Mouse (Mus musculus) stomach, embryonic 15.5 days (tissue): Measurements from ENCODE around the gene Suv39h1. TPM values are rescaled to one million over a fixed set of nuclear protein-coding genes. Genes with fewer than 3 reads are reported as not detected.
"Not testable (repeated sequence)": the region's sequence is repeated elsewhere in the genome, so short reads cannot be mapped to it uniquely, and the experiment has no call there.

ENCODE experiments used
- ATAC-seq: fragments of 200-750 bp; cut with Nextera tagmentation; 2 replicates; pipeline ENCODE4 v1.8.0; 2017; ENCODE audit warnings: low read depth, moderate number of reproducible peaks, moderate TSS enrichment; ENCODE audit not compliant: insufficient read depth, low FRiP score
- H3K27ac ChIP-seq: fragments of 300-500 bp; sonication (generic); 2 replicates; pipeline ENCODE4 v1.5.1; 2015; ENCODE audit warnings: mild to moderate bottlenecking, inconsistent platforms
- H3K27me3 ChIP-seq: fragments of 300-500 bp; sonication (generic); replicated peaks from 2 replicates; pipeline ENCODE4 v1.6.1; 2015; ENCODE audit warnings: inconsistent platforms
- H3K36me3 ChIP-seq: fragments of 300-500 bp; sonication (generic); 2 replicates; pipeline ENCODE4 v1.6.1; 2015; ENCODE audit warnings: inconsistent platforms
- H3K4me1 ChIP-seq: fragments of 300-500 bp; sonication (generic); 2 replicates; pipeline ENCODE4 v1.6.1; 2015; ENCODE audit warnings: inconsistent platforms
- H3K4me2 ChIP-seq: fragments of 300-500 bp; sonication (generic); 2 replicates; pipeline ENCODE4 v1.6.1; 2015; ENCODE audit warnings: mild to moderate bottlenecking, inconsistent platforms
- H3K4me3 ChIP-seq: fragments of 300-500 bp; sonication (generic); replicated peaks from 2 replicates; pipeline ENCODE4 v1.5.1; 2015; ENCODE audit warnings: inconsistent platforms
- H3K9ac ChIP-seq: fragments of 300-500 bp; sonication (generic); 2 replicates; pipeline ENCODE4 v1.6.1; 2015; ENCODE audit warnings: inconsistent platforms
- H3K9me3 ChIP-seq: fragments of 300-500 bp; sonication (generic); 2 replicates; pipeline ENCODE4 v1.6.1; 2016; ENCODE audit warnings: inconsistent platforms
- WGBS: fragments of 180-500 bp; shearing (Covaris S2); methylation state at CpG from one replicate; pipeline ENCODE4 v1.1.7; 2015; 5-methylcytosine and 5-hydroxymethylcytosine counted together
- polyA plus RNA-seq: library from polyadenylated mRNA; unstranded; fragments of >200 nt; fragmentation: Nextera tagmentation; extraction: Ambion mirVana; gene quantifications from 2 replicates; pipeline ENCODE4 v1.2.1, GENCODE M21; 2015

Gene Suv39h1
- polyA plus RNA-seq, 1 experiment from 2014 or later = 46.3 TPM

- Histone ChIP-seq H3K4me2 (no peak within 1 kb of the TSS), H3K27ac (no peak within 1 kb of the TSS), H3K36me3 (no peaks in the 10 kb centered on the region), H3K9me3 (no peaks in the 10 kb centered on the region), H3K4me1 (no peaks in the 10 kb centered on the region), H3K27me3 (no peaks in the 10 kb centered on the region), H3K4me3 (no peak within 1 kb of the TSS), H3K9ac (no peak within 1 kb of the TSS)
- no peak for ATAC-seq
- 67% methylated on average over 2 of the region's 2 CpGs for WGBS
These were observed 56.3 kb downstream of the Suv39h1 start, which contains the start of gene Glod5 for GRCm38 (mm10) chrX:8018286-8018685. Gene Glod5, minus strand, starts transcription at chrX:8018492.

- H3K4me1 ChIP-seq = no peaks in the 10 kb centered on the region
- 7% methylated on average over 5 of the region's 5 CpGs for WGBS
- H3K36me3 ChIP-seq = no peaks in the 10 kb centered on the region
- H3K9me3 ChIP-seq = no peaks in the 10 kb centered on the region
- H3K9ac ChIP-seq = no peak overlapping the region
- no peak overlapping the region for H3K4me3 ChIP-seq
- H3K27ac ChIP-seq = no peak overlapping the region
- no peaks in the 10 kb centered on the region for H3K27me3 ChIP-seq
- H3K4me2 ChIP-seq = no peak overlapping the region
- ATAC-seq = no peak
These were observed 57.4 kb downstream of the Suv39h1 start for GRCm38 (mm10) chrX:8017142-8017541.

- 18% methylated on average over 7 of the region's 7 CpGs for WGBS
- H3K27ac ChIP-seq, H3K9me3 ChIP-seq, H3K4me1 ChIP-seq, H3K36me3 ChIP-seq, H3K4me3 ChIP-seq, H3K9ac ChIP-seq, ATAC-seq, H3K4me2 ChIP-seq, H3K27me3 ChIP-seq: not testable (repeated sequence)
These were observed 58.9 kb downstream of the Suv39h1 start for GRCm38 (mm10) chrX:8015675-8016074.

GRCm38 (mm10) chrX:8013569-8014314 is 60.8 kb downstream of the Suv39h1 start:
- Histone ChIP-seq H3K36me3 (no peaks in the 10 kb centered on the region), H3K4me2 (no peak overlapping the region), H3K27ac (no peak overlapping the region), H3K9me3 (no peaks in the 10 kb centered on the region), H3K4me3 (no peak overlapping the region), H3K9ac (no peak overlapping the region), H3K27me3 (no peaks in the 10 kb centered on the region), H3K4me1 (no peaks in the 10 kb centered on the region)
- ATAC-seq = no peak
- WGBS = 42% methylated on average over 8 of the region's 8 CpGs

- Histone ChIP-seq H3K4me3 (no peak overlapping the region), H3K27me3 (no peaks in the 10 kb centered on the region), H3K9me3 (no peaks in the 10 kb centered on the region), H3K4me2 (no peak overlapping the region), H3K9ac (no peak overlapping the region), H3K27ac (no peak overlapping the region), H3K36me3 (no peaks in the 10 kb centered on the region), H3K4me1 (no peaks in the 10 kb centered on the region)
- ATAC-seq = no peak
- WGBS = 17% methylated on average over 2 of the region's 2 CpGs
These were observed 61.4 kb downstream of the Suv39h1 start for GRCm38 (mm10) chrX:8013157-8013556.

Other genes with a start within 250 kb of the Suv39h1 start
- 44.3 and 44.7 TPM in 2 replicates for gene Otud5, start 233.4 kb downstream of the Suv39h1 start, polyA plus RNA-seq
- 10.3 and 15.9 TPM in 2 replicates for gene Pim2, start 196.5 kb downstream of the Suv39h1 start, polyA plus RNA-seq
- gene Slc35a2, start 190.7 kb downstream of the Suv39h1 start, polyA plus RNA-seq = 39.0 and 39.4 TPM in 2 replicates
- 110 and 111 TPM in 2 replicates for gene Pqbp1, start 175.5 kb downstream of the Suv39h1 start, polyA plus RNA-seq
- 141 and 148 TPM in 2 replicates for gene Timm17b, start 175.4 kb downstream of the Suv39h1 start, polyA plus RNA-seq
- not detected in 2 replicates for gene Gm10491, start 166.9 kb downstream of the Suv39h1 start, polyA plus RNA-seq
- not detected in 2 replicates for gene Gm10490, start 165.2 kb downstream of the Suv39h1 start, polyA plus RNA-seq
- gene Pcsk1n, start 154.9 kb downstream of the Suv39h1 start, polyA plus RNA-seq = 13.0 and 13.2 TPM in 2 replicates
- gene Eras, start 146.2 kb downstream of the Suv39h1 start, polyA plus RNA-seq = not detected in 2 replicates
- gene Hdac6, start 126.9 kb downstream of the Suv39h1 start, polyA plus RNA-seq = 19.9 and 22.4 TPM in 2 replicates
- 4.2 and 9.7 TPM in 2 replicates for gene Gata1, start 96.7 kb downstream of the Suv39h1 start, polyA plus RNA-seq
- gene Glod5, start 56.3 kb downstream of the Suv39h1 start, polyA plus RNA-seq = 1.2 and 1.3 TPM in 2 replicates
- gene Was, start 15.7 kb upstream of the Suv39h1 start, polyA plus RNA-seq = 0.48 and 1.2 TPM in 2 replicates
- 24.1 and 27.3 TPM in 2 replicates for gene Wdr13, start 58.1 kb upstream of the Suv39h1 start, polyA plus RNA-seq
- gene Rbm3, start 71.1 kb upstream of the Suv39h1 start, polyA plus RNA-seq = 421 and 436 TPM in 2 replicates
- 11.9 and 12.6 TPM in 2 replicates for gene Tbc1d25, start 101.4 kb upstream of the Suv39h1 start, polyA plus RNA-seq
- gene Ebp, start 118.8 kb upstream of the Suv39h1 start, polyA plus RNA-seq = 56.4 and 57.2 TPM in 2 replicates
- gene Porcn, start 131.8 kb upstream of the Suv39h1 start, polyA plus RNA-seq = 11.3 and 11.8 TPM in 2 replicates
- 36.8 and 38.3 TPM in 2 replicates for gene Ftsj1, start 177.6 kb upstream of the Suv39h1 start, polyA plus RNA-seq
- 28.8 and 36.9 TPM in 2 replicates for gene Slc38a5, start 196.4 kb upstream of the Suv39h1 start, polyA plus RNA-seq